Mouse (Mus musculus): ENCODE data around the gene Ibtk. TPM values are rescaled to one million over a fixed set of nuclear protein-coding genes. Genes with fewer than 3 reads are reported as not detected.

Gene Ibtk
- total RNA-seq, 2 experiments from 2014 or later, result 35.4 to 41.7 TPM

DNA sequence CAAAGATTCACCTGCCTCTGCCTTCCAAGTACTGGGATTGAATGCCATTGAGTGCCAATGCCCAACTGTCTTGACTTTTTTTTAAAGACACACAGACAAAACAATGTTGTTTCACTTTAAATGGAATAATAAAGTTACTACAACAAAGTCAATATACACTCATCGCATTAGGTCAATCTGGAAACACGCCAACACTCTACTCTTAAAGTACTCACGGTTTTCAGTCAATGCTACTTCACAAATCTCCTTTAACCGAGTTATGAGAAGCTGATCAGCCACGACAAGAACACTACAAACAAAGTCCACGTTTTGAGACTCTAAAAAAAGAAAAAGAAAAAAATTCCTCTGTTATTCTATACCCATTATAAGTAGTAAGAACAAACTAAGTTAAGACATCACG, 31.8 kb downstream of the Ibtk start:
- intact Hi-C loops (cut with DNase I), result no loop called here
- no peak for DNase-seq

DNA sequence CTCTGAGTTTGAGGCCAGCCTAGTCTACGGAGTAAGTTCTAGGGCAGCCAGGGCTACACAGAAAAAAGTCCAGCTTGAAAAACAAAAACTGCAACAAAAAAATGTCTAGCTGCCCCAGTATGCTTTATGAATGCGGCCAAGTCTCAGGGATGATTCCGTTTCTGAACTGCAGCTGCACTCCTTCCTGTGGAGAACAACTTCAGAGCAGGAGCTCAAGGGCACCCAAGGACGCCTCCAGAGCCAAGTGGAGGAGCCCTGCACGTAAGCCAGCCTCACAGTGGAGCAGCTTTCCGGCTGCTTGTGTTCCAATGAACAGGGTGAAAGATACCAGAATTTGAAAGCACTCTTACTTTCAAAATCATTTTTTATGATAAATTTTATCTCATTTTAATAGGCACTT, 41.8 kb downstream of the Ibtk start:
- intact Hi-C loops (cut with DNase I), result no loop called here
- DNase-seq, result peak; percentile 21 to 34

DNA sequence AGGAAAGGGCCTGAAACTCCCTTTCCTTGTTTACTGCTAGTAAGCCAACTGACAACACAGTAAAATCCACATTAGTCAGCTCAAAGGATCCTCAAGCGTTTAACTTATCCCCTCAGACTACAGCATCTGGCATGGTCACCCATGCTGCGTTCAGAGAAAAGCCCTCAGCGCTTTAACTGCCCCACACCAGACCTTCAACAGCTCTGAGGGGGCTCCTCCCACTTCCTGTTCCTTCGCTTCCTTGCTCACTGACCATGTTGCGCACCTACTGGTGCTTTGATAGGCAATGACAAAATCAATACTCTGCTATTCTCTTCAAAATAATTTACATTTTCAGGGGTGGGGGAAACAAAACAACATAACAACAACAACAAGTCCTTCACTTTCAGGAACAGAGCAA, 47.2 kb downstream of the Ibtk start:
- intact Hi-C loops (cut with DNase I), result no loop called here
- DNase-seq, result no peak

DNA sequence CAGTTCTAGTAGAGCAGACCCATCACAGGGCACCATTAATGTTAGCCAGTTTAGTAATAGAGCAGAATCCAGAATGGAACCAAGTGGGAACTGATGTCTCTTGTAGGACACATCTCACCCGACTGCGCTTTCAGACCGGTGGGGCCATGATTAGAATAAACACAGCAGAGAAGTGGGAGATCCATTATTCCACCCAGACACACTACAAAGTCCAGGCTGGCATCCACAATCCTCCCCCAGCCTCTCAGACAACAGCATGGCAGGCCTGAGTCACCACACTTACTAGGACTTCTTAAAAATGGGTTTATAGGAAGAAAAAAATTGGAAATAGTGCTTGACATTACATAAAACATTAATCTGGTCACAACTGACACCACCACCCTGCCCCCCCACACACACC, 53.5 kb downstream of the Ibtk start:
- intact Hi-C loops (cut with DNase I), result loop anchor here (10.0 kb wide), 1 partner anchor 1441 kb away; no protein-coding TSS in a partner anchor
- DNase-seq, result no peak

DNA sequence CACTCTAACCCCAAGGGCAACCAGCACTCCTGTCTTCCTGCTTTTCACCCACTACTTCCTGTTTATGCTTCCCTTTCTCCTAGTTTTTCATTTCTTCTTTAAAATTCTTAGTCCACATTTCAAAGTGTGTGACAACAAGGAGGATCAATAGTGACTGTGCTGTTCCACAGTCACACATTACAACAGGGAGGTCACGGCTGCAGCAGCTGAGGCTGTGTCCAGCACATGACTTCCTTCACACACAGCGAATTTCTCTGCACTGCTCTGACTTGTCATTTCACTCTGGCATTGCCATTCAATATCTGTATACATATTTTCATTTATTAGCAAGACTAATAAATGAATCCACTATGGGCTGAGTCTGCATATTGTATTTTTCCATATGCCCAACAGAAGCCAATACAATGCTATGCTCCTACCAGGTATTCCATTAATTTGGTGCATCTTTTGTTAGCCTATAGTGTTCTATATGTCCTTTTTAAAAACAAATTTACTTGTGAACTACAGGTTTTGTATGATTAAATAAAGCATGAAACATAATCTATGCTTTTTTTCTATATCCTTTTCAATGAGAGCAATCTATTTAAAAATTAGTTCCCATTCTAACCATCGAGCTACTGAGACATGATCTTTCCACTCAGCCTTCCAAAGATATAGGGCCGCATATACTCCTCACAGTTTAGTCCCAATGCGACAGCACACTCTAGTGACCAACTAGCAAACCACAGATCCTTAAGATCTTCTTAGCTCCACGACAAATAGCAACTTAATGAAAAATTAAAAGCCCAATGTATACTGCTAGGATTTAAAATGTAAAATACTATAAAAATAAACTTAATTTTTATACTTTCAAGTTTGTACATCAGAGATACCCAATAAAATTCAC, 55.7 kb downstream of the Ibtk start:
- intact Hi-C loops (cut with DNase I), result loop anchor here (2.0 to 10.0 kb wide), 5 partner anchors 365 to 1736 kb away; no protein-coding TSS in a partner anchor
- DNase-seq, result peak; percentile 27 to 39

DNA sequence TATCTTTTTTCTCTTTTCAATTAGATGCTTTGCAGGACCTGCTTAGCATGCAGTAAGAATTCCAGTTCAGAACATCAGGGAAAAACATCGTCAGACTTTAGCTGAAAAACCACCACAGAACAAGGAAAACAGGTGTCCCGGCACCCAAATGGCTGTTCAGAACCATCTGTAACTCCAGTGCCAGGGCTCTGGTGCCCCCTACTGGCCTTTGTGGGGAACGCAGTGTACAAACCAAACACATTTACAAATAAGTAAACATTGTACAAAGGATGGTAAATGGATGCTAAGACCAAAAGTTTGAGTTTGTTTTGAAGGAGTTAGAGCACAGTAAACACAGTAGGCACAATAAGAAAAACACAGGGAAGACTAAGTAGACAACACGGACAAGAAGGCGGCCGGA, 64.1 kb downstream of the Ibtk start:
- intact Hi-C loops (cut with DNase I), result no loop called here
- DNase-seq, result peak in 1 of 2 experiments; percentile 14

DNA sequence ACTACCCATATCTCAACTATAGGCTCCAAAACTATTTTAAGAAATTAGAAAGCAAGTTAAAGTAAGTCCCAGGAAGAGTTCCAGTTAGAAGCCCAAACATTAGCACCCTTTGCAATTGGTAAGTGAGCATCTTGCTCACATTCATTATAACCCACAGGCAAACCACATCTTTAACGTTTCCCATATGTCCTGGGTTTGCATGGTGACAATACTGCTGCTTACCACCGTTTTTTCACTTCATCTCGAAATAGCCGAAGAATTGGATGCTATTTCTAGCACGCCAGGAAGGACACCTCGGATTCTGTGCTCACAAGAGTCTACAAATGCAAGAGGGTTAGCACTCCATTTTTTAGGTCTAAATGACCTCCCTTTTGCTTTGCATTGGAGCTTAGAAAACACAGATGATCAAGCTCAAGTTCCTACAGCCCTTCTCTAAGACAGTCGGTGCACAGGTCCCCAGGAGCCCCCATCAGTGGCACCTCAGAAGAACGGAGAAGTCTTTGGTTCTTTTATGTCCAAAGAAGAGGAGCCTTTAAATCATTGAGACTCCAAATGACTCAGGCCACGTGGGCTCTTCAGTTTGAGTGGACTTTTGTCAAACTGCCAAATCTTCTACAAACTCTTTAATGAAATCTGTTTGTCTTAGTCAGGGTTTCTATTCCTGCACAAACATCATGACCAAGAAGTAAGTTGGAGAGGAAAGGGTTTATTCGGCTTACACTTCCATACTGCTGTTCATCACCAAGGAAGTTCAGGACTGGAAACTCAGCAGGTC, 73.8 kb downstream of the Ibtk start:
- intact Hi-C loops (cut with DNase I), result no loop called here

DNA sequence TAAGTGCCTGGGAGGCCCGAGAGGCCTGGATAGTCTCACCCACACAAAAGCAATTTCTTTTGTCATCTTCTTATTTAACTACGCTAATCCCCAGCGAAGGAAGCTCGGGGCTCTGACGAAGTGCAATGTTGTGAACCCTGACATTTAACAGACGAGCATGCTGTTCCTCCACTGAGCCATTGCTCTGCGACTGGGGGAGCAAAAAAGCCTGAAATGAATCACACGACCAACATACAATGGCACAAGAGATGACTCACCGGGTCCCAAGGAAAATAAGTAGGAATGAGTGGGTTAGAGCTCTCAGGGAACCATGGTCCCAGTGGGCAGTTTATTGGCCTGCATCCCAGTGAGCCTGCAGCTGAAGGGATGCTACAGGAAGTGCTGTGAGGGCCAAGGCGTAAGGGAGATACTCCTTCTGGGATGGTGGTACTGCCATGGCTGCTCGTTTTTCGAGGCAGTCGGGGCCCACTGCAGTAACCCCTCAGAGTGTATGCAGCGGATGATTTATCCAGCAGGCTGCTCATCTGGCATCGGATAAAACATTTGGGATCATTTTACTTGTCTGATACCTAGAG, 75.1 kb downstream of the Ibtk start:
- intact Hi-C loops (cut with DNase I), result loop anchor here (5.0 kb wide), 1 partner anchor 77 kb away; no protein-coding TSS in a partner anchor
- no peak for DNase-seq

More for the DNA sequence above, 73.8 kb downstream of the Ibtk start:
- DNase-seq, result no peak

DNA sequence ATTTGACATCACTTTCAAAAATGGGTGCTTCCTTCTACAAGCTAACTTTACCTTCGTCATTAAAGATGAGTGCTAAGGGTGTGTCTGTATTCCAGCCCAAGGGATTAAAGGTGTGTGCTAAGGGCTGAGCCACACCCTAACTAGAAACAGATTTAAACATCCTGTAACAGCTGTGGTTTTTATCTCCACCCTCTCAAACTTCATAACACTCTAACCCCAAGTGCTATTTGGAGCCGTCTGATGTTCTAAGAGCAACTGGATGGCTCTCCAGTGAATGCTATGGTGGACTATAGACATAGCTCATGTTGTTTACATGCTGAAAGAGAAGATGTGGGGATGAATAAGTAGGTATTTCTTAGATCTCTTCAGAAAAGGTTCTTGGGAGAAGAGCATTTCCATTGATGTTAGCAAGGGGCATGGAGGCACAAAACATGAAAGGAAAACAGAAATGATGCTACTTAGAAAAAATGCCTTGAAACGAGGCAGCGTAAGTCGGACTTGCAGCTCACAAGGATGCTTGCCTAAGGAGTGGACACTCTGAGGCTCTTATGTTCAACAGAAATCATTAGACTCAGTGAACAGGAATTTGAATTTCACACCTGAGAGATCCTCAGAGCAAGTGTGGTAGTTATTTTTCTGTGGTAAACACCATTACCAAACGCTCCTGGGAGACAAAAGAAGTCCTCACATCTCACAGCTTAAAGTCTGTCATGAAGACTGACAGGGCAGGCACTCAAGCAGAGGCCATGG, 77.4 kb downstream of the Ibtk start:
- DNase-seq, result no peak
- intact Hi-C loops (cut with DNase I), result loop anchor here (5.0 kb wide), 1 partner anchor 74 kb away; no protein-coding TSS in a partner anchor

DNA sequence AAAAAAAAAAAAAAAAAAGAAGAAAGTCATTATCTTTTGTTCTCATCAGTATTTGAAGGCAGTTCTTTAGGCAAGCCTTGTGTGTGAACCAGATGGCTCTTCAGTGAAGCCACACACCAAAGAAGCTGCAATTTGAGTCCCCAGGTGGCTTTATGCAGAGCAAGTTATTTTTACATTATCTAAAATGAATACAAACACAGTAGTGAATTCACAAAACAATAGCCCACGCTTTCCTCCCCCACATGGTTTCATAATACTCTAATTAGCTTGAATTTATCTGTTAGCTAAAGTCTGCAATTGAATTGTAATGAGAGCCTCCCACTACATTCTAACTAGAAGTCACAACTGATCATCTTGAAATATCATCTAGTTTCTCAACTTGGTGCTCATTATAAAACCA, 84.8 kb downstream of the Ibtk start:
- intact Hi-C loops (cut with DNase I), result no loop called here
- DNase-seq, result no peak

DNA sequence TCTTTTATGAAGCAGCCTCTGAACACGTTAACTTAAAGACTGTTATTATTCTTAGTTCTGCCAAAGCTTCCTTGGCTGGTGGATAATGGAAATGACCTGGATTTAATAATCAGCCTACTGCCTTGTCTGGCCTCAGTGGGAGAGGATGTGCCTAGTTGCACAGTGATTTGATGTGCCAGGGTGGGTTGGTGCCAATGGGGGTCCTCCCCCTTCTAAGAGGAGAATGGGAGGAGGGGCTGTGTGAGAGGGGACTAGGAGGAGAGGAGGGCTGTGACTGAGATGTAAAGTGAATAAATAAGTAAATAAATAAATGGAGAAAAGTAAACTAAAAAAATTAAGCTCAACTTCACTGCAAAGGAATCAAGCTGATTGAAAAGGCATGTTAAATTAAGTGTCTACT, 85.3 kb downstream of the Ibtk start:
- intact Hi-C loops (cut with DNase I), result no loop called here
- no peak for DNase-seq

DNA sequence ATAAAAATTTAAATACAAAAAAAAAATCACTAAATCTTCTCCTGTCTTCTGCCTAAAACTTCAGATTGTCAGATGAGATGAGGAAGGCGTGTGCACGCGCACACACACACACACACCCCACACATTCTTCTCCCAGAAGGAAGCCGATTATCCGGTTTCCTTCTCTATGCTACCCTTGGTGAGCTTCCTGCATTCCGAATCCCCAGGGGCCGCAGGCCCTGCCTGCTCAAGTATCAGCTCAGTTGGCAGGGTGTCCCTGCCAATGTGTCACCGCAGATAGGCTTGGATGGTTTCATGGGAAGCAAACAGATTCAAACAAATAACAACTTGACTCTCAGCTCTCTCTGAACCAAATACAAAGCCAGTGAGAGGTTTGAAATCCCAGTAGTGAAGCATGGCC, 86.0 kb downstream of the Ibtk start:
- peak; percentile 42 to 54 for DNase-seq
- intact Hi-C loops (cut with DNase I), result no loop called here

DNA sequence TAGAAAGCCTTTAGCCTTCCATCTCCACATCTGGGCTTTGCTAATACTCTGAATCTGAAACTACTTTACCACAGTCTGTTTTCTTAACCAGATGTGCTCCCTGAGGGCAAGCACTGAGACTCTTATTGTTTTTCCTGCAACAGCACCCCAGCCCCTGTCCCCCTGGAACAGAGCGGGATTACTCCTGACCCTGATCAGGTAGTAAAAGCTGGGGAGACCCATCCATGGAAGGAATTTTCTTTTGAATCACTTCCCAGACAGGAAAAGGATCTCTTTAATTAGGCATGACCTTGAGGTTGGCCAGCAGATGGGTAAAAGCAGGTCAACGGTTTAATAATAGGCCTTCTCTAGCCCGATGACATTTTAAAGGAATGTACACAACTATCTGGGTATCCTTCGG, 95.7 kb downstream of the Ibtk start:
- intact Hi-C loops (cut with DNase I), result no loop called here
- DNase-seq, result peak; percentile 32 to 43

DNA sequence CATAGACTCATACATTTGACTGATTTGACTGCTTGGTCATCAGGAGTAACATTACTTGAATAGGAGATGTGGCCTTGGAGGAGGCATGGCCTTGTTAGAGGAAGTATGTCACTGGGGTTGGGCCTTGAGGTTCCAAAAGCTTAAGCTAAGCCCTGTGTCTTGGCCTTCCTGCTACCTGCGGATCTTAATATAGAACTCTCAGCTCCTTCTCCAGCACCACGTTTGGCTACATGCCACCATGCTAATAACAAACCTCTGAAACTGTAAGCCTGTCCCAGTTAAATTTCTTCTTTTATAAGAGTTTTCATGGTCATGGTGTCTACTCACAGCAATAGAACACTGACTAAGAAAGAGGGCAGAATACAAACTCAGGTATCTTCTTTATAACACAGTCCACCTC, 110.9 kb downstream of the Ibtk start:
- DNase-seq, result no peak
- intact Hi-C loops (cut with DNase I), result no loop called here

Other genes starting within 250 kb of the Ibtk start
- 1 to 10 TPM; 3.2 to 3.9 TPM for gene Tpbg, start 93.0 kb upstream of the Ibtk start, total RNA-seq (2021)